Mouse (Mus musculus): ENCODE measurements around the gene B230118H07Rik. TPM values are rescaled to one million over a fixed set of nuclear protein-coding genes. Genes with fewer than 3 reads are reported as not detected.

Gene B230118H07Rik
- polyA plus RNA-seq, 1 experiment from 2014 or later, result 58.8 TPM

DNA sequence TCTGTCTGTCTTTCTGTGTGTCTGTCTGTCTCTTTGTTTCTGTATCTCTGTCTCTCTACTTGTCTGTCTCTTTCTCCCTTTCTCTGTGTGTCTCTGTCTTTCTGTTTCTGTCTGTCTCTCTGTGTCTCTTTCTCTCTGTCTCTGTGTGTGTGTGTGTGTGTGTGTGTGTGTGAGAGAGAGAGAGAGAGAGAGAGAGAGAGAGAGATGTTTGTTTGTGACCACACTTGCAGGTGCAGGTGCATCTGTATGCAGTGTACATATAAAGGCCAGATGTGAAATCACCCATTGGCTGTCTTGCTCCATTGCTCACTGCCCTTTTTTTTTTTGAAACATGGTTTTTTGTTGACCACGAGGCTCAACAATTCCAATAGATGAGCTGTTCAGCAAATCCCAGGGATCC, 1.1 kb upstream of the B230118H07Rik start:
- Histone ChIP-seq H3K4me3 (ENCODE audit: low read depth, low read length) (no peak overlapping the region), H3K9me3 (replicated peaks; ENCODE audit: control insufficient read depth, low read length) (no peaks in the 10 kb centered on the region), H3K4me1 (ENCODE audit: control insufficient read depth, insufficient read depth, low read length) (peaks cover 6% of the 10 kb centered on the region; the same call in 1 of the 2 replicates), H3K4me2 (ENCODE audit: low read length) (no peak overlapping the region), H3K36me3 (ENCODE audit: control insufficient read depth, insufficient read depth, low read length) (no peaks in the 10 kb centered on the region), H3K9ac (ENCODE audit: low read length) (no peak overlapping the region), H3K27ac (ENCODE audit: low read depth, low read length) (no peak overlapping the region), H3K27me3 (replicated peaks; ENCODE audit: control insufficient read depth, insufficient read depth, low read length) (0 out of 2 replicates have a peak, but pooled peaks cover 3% of the 10 kb centered on the region)
- no peak for DNase-seq (ENCODE audit: low spot score)
- no peak for ATAC-seq
- 69% methylated on average over 1 of the region's 1 CpGs for WGBS

DNA sequence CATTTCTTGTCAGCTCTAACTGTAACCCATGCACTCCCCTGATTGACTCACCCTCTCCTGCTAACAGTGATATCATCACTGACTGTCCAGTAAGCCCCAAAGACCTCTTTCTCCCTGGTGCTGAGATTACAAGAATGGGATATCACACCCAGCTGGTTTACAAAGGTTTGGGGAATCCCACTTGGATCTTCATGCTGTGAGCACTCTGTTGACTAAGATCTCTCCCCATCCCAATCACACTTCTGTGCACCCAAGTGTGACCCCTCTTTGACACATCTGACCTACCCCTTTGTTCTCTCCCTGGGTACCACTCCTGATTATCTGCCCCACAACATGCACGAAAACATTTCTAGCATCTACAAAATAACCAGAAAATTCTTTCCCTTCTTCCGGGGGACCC, 971 bp downstream of the B230118H07Rik start:
- H3K36me3 ChIP-seq (ENCODE audit: control insufficient read depth, insufficient read depth, low read length), result no peaks in the 10 kb centered on the region
- DNase-seq (ENCODE audit: low spot score), result no peak
- WGBS, result 67% methylated on average over 2 of the region's 2 CpGs

DNA sequence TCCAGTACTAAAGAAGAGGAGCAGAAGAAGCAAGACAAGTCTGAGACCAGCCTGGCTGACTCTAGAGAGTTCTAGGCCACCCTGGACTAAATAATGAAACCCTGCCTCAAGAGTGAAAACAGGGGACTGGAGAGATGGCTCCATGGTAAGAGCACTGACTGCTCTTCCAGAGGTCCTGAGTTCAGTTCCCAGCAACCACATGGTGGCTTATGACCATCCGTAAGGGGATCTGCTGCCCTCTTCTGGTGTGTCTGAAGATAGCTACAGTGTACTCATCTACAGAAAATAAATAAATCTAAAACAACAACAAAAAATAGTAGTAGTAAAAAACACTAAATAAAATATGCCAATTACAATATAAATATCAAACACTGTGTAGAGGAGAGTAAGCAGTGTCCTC, 3.5 kb downstream of the B230118H07Rik start:
- Histone ChIP-seq H3K36me3 (ENCODE audit: control insufficient read depth, insufficient read depth, low read length) (no peaks in the 10 kb centered on the region), H3K9me3 (replicated peaks; ENCODE audit: control insufficient read depth, low read length) (no peaks in the 10 kb centered on the region), H3K27ac (ENCODE audit: low read depth, low read length) (no peak overlapping the region), H3K4me2 (ENCODE audit: low read length) (no peak overlapping the region), H3K9ac (ENCODE audit: low read length) (no peak overlapping the region), H3K4me3 (ENCODE audit: low read depth, low read length) (no peak overlapping the region), H3K4me1 (ENCODE audit: control insufficient read depth, insufficient read depth, low read length) (0 out of 2 replicates have a peak, but pooled peaks cover 2% of the 10 kb centered on the region), H3K27me3 (replicated peaks; ENCODE audit: control insufficient read depth, insufficient read depth, low read length) (0 out of 2 replicates have a peak, but pooled peaks cover 3% of the 10 kb centered on the region)
- ATAC-seq, result no peak
- DNase-seq (ENCODE audit: low spot score), result no peak
- WGBS, result 92% methylated on average over 1 of the region's 1 CpGs

More for the DNA sequence above, 971 bp downstream of the B230118H07Rik start:
- peaks cover 6% of the 10 kb centered on the region; the same call in 1 of the 2 replicates for H3K4me1 ChIP-seq (ENCODE audit: control insufficient read depth, insufficient read depth, low read length)
- H3K4me3 ChIP-seq (ENCODE audit: low read depth, low read length), result no peak overlapping the region
- no peak overlapping the region for H3K27ac ChIP-seq (ENCODE audit: low read depth, low read length)
- 0 out of 2 replicates have a peak, but pooled peaks cover 3% of the 10 kb centered on the region for H3K27me3 ChIP-seq (replicated peaks; ENCODE audit: control insufficient read depth, insufficient read depth, low read length)
- no peaks in the 10 kb centered on the region for H3K9me3 ChIP-seq (replicated peaks; ENCODE audit: control insufficient read depth, low read length)
- no peak overlapping the region for H3K9ac ChIP-seq (ENCODE audit: low read length)
- no peak for ATAC-seq
- H3K4me2 ChIP-seq (ENCODE audit: low read length), result no peak overlapping the region

DNA sequence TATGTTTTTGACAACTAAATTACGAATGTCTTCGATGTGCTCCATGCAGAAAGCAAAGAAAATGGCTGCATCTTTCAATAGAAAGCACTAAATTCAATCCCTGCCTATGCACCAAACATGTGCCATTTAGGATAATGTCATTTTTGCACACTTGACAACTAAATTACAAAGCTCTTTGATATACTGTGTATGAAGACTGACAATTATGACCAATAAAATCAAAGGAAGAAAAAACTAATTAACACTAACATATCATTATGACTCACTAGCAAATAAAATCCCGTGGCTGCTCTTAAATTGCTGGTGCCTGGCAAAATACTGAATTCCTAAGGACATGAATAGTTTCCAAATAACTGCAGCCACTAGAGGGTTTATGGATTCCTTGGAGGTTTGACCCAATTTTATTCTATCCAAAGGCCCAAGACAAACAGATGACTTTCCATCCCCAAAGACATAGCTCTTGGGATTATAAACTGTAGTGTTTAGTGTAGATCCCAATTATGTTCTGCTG, 9.4 kb downstream of the B230118H07Rik start:
- Histone ChIP-seq H3K4me3 (ENCODE audit: low read depth, low read length) (no peak overlapping the region), H3K27me3 (replicated peaks; ENCODE audit: control insufficient read depth, insufficient read depth, low read length) (no peaks in the 10 kb centered on the region), H3K27ac (ENCODE audit: low read depth, low read length) (no peak overlapping the region), H3K4me1 (ENCODE audit: control insufficient read depth, insufficient read depth, low read length) (no peaks in the 10 kb centered on the region), H3K9ac (ENCODE audit: low read length) (no peak overlapping the region), H3K36me3 (ENCODE audit: control insufficient read depth, insufficient read depth, low read length) (no peaks in the 10 kb centered on the region), H3K9me3 (replicated peaks; ENCODE audit: control insufficient read depth, low read length) (no peaks in the 10 kb centered on the region), H3K4me2 (ENCODE audit: low read length) (no peak overlapping the region)
- peak; percentile 50 for ATAC-seq
- 63% methylated on average over 3 of the region's 3 CpGs for WGBS
- peak; percentile 57 for DNase-seq (ENCODE audit: low spot score)

DNA sequence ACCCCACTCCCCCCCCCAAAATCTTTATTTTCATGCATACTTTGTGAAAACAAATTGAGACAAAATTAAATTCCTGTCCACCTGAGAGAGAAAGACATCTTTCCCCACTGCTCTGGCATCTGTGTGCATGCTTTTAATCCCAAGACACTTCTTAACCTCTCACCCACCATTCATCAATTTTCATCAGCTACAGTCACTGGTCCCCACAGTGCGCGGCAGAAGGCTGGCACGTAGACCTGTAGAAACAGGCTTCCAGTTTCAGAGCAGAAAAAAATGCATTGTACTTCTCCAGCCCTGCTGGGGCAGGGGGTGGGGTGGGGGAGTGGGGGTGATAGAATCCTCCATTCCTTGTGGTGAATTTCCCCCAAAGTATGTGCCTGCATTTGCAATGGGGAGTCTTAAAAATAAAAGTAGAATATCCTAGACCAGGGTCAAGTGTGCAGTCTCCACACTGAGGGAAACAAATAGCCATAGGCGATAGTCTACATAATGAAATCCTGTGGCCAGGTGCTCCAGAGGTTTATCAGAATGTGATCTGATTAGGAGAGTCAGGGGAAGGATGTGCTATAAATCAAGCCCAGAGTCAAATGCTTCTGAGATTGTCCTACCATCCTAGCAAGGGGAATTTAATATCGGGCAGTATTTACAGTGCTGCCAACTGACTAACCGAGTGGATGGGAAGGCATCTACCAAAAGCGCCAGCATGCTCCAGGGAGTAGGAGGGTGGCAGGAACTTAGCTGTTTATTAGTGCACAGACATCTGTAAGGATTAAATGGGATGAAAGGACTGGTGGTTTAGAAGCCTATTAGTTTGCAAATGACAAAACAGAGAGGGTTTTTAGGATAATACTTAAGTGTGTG, 10.1 kb downstream of the B230118H07Rik start:
- no peak for DNase-seq (ENCODE audit: low spot score)
- H3K27me3 ChIP-seq (replicated peaks; ENCODE audit: control insufficient read depth, insufficient read depth, low read length), result no peaks in the 10 kb centered on the region
- WGBS, result 73% methylated on average over 7 of the region's 7 CpGs
- H3K9ac ChIP-seq (ENCODE audit: low read length), result no peak overlapping the region
- no peaks in the 10 kb centered on the region for H3K4me1 ChIP-seq (ENCODE audit: control insufficient read depth, insufficient read depth, low read length)
- H3K4me2 ChIP-seq (ENCODE audit: low read length), result no peak overlapping the region
- H3K27ac ChIP-seq (ENCODE audit: low read depth, low read length), result no peak overlapping the region
- H3K9me3 ChIP-seq (replicated peaks; ENCODE audit: control insufficient read depth, low read length), result no peaks in the 10 kb centered on the region
- peak; percentile 48 for ATAC-seq
- no peak overlapping the region for H3K4me3 ChIP-seq (ENCODE audit: low read depth, low read length)
- H3K36me3 ChIP-seq (ENCODE audit: control insufficient read depth, insufficient read depth, low read length), result no peaks in the 10 kb centered on the region

- Histone ChIP-seq H3K4me3 (ENCODE audit: low read depth, low read length) (peak overlapping the region; percentile 58), H3K4me2 (ENCODE audit: low read length) (peak overlapping the region; percentile 62), H3K9ac (ENCODE audit: low read length) (peak overlapping the region; percentile 70), H3K27ac (ENCODE audit: low read depth, low read length) (peak overlapping the region; percentile 89), H3K4me1 (ENCODE audit: control insufficient read depth, insufficient read depth, low read length) (peaks cover 7% of the 10 kb centered on the region; the same call in 1 of the 2 replicates), H3K36me3 (ENCODE audit: control insufficient read depth, insufficient read depth, low read length) (no peaks in the 10 kb centered on the region), H3K9me3 (replicated peaks; ENCODE audit: control insufficient read depth, low read length) (no peaks in the 10 kb centered on the region), H3K27me3 (replicated peaks; ENCODE audit: control insufficient read depth, insufficient read depth, low read length) (no peaks in the 10 kb centered on the region)
- under 1% methylated on average over 31 of the region's 31 CpGs for WGBS
- ATAC-seq, result peak; percentile 99
- peak; percentile 99 for DNase-seq (ENCODE audit: low spot score)
These were observed 20.8 kb downstream of the B230118H07Rik start for GRCm38 (mm10) chr2:101628297-101629236.

- Histone ChIP-seq H3K9me3 (replicated peaks; ENCODE audit: control insufficient read depth, low read length) (no peaks in the 10 kb centered on the region), H3K27ac (ENCODE audit: low read depth, low read length) (no peak overlapping the region), H3K4me1 (ENCODE audit: control insufficient read depth, insufficient read depth, low read length) (peaks cover 7% of the 10 kb centered on the region; the same call in 1 of the 2 replicates), H3K9ac (ENCODE audit: low read length) (no peak overlapping the region), H3K27me3 (replicated peaks; ENCODE audit: control insufficient read depth, insufficient read depth, low read length) (no peaks in the 10 kb centered on the region), H3K4me2 (ENCODE audit: low read length) (no peak overlapping the region), H3K4me3 (ENCODE audit: low read depth, low read length) (no peak overlapping the region), H3K36me3 (ENCODE audit: control insufficient read depth, insufficient read depth, low read length) (no peaks in the 10 kb centered on the region)
- DNase-seq (ENCODE audit: low spot score) (no peak), ATAC-seq (no peak)
These were observed 22.1 kb downstream of the B230118H07Rik start for GRCm38 (mm10) chr2:101627227-101627626.

GRCm38 (mm10) chr2:101624526-101624925, 24.8 kb downstream of the B230118H07Rik start, which contains the start of gene Rag2:
Gene Rag2, plus strand, starts transcription at chr2:101624718.
- H3K27me3 ChIP-seq (replicated peaks; ENCODE audit: control insufficient read depth, insufficient read depth, low read length), result no peaks in the 10 kb centered on the region
- no peak for DNase-seq (ENCODE audit: low spot score)
- 69% methylated on average over 4 of the region's 4 CpGs for WGBS

More at GRCm38 (mm10) chr2:101624526-101624925, 24.8 kb downstream of the B230118H07Rik start, which contains the start of gene Rag2:
- ATAC-seq, result no peak
- H3K9me3 ChIP-seq (replicated peaks; ENCODE audit: control insufficient read depth, low read length), result no peaks in the 10 kb centered on the region
- no peak within 1 kb of the TSS for H3K4me2 ChIP-seq (ENCODE audit: low read length)
- H3K4me1 ChIP-seq (ENCODE audit: control insufficient read depth, insufficient read depth, low read length), result peaks cover 6% of the 10 kb centered on the region; the same call in 1 of the 2 replicates
- no peak within 1 kb of the TSS for H3K4me3 ChIP-seq (ENCODE audit: low read depth, low read length)
- no peaks in the 10 kb centered on the region for H3K36me3 ChIP-seq (ENCODE audit: control insufficient read depth, insufficient read depth, low read length)
- H3K9ac ChIP-seq (ENCODE audit: low read length), result no peak within 1 kb of the TSS
- H3K27ac ChIP-seq (ENCODE audit: low read depth, low read length), result no peak within 1 kb of the TSS

All from forebrain, embryonic 14.5 days (tissue).